8 mouse cellular contexts compared by ENCODE assay signal in genomic region chr11:121649900-121650299, GRCm38 (mm10). TPM values are rescaled to one million over a fixed set of nuclear protein-coding genes. Genes with fewer than 3 reads are reported as not detected.
DNase-seq lines count a peak whose midpoint lies in the region; ATAC-seq and TF ChIP-seq lines count a peak whose summit lies in the region.

No protein-coding gene starts in this region.

- WGBS in forebrain, postnatal 0 days = 78% methylated on average over 10 of the region's 10 CpGs
- WGBS in forebrain, embryonic 16.5 days = 80% methylated on average over 10 of the region's 10 CpGs
- WGBS in embryonic facial prominence, embryonic 10.5 days = 84% methylated on average over 10 of the region's 10 CpGs

- H3K36me3 ChIP-seq in forebrain, postnatal 0 days (ENCODE audit: insufficient read depth) = peaks cover 8% of the 10 kb centered on the region; the same call in 1 of the 2 replicates
- H3K36me3 ChIP-seq in forebrain, embryonic 16.5 days (ENCODE audit: control insufficient read depth, insufficient read depth) = no peaks in the 10 kb centered on the region
- H3K36me3 ChIP-seq in embryonic facial prominence, embryonic 10.5 days (replicated peaks) = 0 out of 2 replicates have a peak, but pooled peaks cover 3% of the 10 kb centered on the region

- ATAC-seq in forebrain, postnatal 0 days = no peak
- ATAC-seq in forebrain, embryonic 16.5 days = no peak
- ATAC-seq in inflammation-experienced regulatory T-cells, adult 6 months = no peak

- intact Hi-C loops in heart, postnatal 14 days (cut with DNase I) = loop anchor here (5.0 kb wide), 1 partner anchor 52 kb away; the partner anchor contains the start of gene Metrnl

- H3K27me3 ChIP-seq in forebrain, postnatal 0 days (ENCODE audit: insufficient read depth, low read length) = no peaks in the 10 kb centered on the region
- no peaks in the 10 kb centered on the region for H3K27me3 ChIP-seq in forebrain, embryonic 16.5 days (replicated peaks; ENCODE audit: control insufficient read depth, insufficient read depth, low read length)
- H3K27me3 ChIP-seq in embryonic facial prominence, embryonic 10.5 days (replicated peaks; ENCODE audit: low read depth, poor library complexity, severe bottlenecking) = no peaks in the 10 kb centered on the region

- no peak overlapping the region for H3K4me3 ChIP-seq in forebrain, postnatal 0 days (ENCODE audit: low read depth, low read length)
- no peak overlapping the region for H3K4me3 ChIP-seq in forebrain, embryonic 16.5 days (replicated peaks; ENCODE audit: low read length)
- no peak overlapping the region for H3K4me3 ChIP-seq in embryonic facial prominence, embryonic 10.5 days

- H3K27ac ChIP-seq in forebrain, postnatal 0 days (ENCODE audit: low read depth, low read length) = no peak overlapping the region
- H3K27ac ChIP-seq in forebrain, embryonic 16.5 days (ENCODE audit: low read length) = no peak overlapping the region
- H3K27ac ChIP-seq in embryonic facial prominence, embryonic 10.5 days (replicated peaks) = no peak overlapping the region

- no peaks in the 10 kb centered on the region for H3K9me3 ChIP-seq in forebrain, postnatal 0 days (ENCODE audit: low read length)
- H3K9me3 ChIP-seq in forebrain, embryonic 16.5 days (ENCODE audit: control insufficient read depth, low read length) = no peaks in the 10 kb centered on the region
- no peaks in the 10 kb centered on the region for H3K9me3 ChIP-seq in embryonic facial prominence, embryonic 10.5 days

- TF ChIP-seq CTCF in forebrain, postnatal 0 days (IDR thresholded peaks at IDR 0.05; ENCODE audit: low read depth) = 0 out of 2 replicates have a peak, but pooled peaks have one; percentile 8

- H3K4me2 ChIP-seq in forebrain, postnatal 0 days (ENCODE audit: low read depth) = no peak overlapping the region
- no peak overlapping the region for H3K4me2 ChIP-seq in forebrain, embryonic 16.5 days (ENCODE audit: low read length)

- H3K9ac ChIP-seq in forebrain, postnatal 0 days = no peak overlapping the region
- no peak overlapping the region for H3K9ac ChIP-seq in forebrain, embryonic 16.5 days (replicated peaks; ENCODE audit: low read depth, low read length)

- DNase-seq in forebrain, postnatal 0 days = no peak
- peak; percentile 33 to 49 for DNase-seq in right cerebral cortex, adult 2 months (ENCODE audit: low spot score in 2 of 2)
- DNase-seq in right cerebral cortex, postnatal 14 days = no peak
- DNase-seq in heart, postnatal 14 days = peak; percentile 61 to 70
- DNase-seq in ovary, postnatal 14 days (ENCODE audit: low spot score) = peak; percentile 25
- no peak for DNase-seq in embryonic facial prominence, embryonic 10.5 days (ENCODE audit: low spot score)

- no peaks in the 10 kb centered on the region for H3K4me1 ChIP-seq in forebrain, postnatal 0 days (ENCODE audit: insufficient read depth)
- H3K4me1 ChIP-seq in forebrain, embryonic 16.5 days (replicated peaks; ENCODE audit: control insufficient read depth, insufficient read depth, low read length) = no peaks in the 10 kb centered on the region
- H3K4me1 ChIP-seq in embryonic facial prominence, embryonic 10.5 days = peaks cover 9% of the 10 kb centered on the region; the same call in 1 of the 2 replicates

RNA-seq across cellular contexts. Expression of gene B3gntl1, which starts 23.1 kb away (rescaled TPM):
- 9.3 and 11.0 TPM in 2 replicates for total RNA-seq in forebrain, postnatal 0 days (2014; rRNA removed)
- polyA plus RNA-seq in forebrain, postnatal 0 days (2015; fragmentation: Nextera tagmentation; extraction: Ambion mirVana) = 5.1 and 6.1 TPM in 2 replicates
- 7.4 and 7.8 TPM in 2 replicates for polyA plus RNA-seq in forebrain, embryonic 16.5 days (2015; fragmentation: Nextera tagmentation; extraction: Ambion mirVana)
- 1 to 10 TPM; 3.6 to 4.7 TPM for total RNA-seq in heart, postnatal 14 days (2021)
- polyA plus RNA-seq in inflammation-experienced regulatory T-cells, adult 6 months (2017; shearing (Covaris generic)) = 10 to 100 TPM in 2 of 3 experiments, 1 to 10 TPM in 1; 6.4 to 12.1 (median 10.7) TPM
- 5.8 and 6.6 TPM in 2 replicates for polyA plus RNA-seq in embryonic facial prominence, embryonic 10.5 days (2016; fragmentation: Nextera tagmentation; extraction: Ambion mirVana)

RNA-seq across cellular contexts. Expression of gene Metrnl, which starts 51.4 kb away (rescaled TPM):
- 9.6 and 13.3 TPM in 2 replicates for total RNA-seq in forebrain, postnatal 0 days (2014; rRNA removed)
- polyA plus RNA-seq in forebrain, postnatal 0 days (2015; fragmentation: Nextera tagmentation; extraction: Ambion mirVana) = 8.2 and 9.3 TPM in 2 replicates
- 6.0 and 6.3 TPM in 2 replicates for polyA plus RNA-seq in forebrain, embryonic 16.5 days (2015; fragmentation: Nextera tagmentation; extraction: Ambion mirVana)
- total RNA-seq in heart, postnatal 14 days (2021) = 10 to 100 TPM; 20.4 to 22.7 TPM
- 1 to 10 TPM in 2 of 3 experiments, under 1 TPM in 1; 0.55 to 3.0 (median 2.1) TPM for polyA plus RNA-seq in inflammation-experienced regulatory T-cells, adult 6 months (2017; shearing (Covaris generic))
- 8.4 and 8.5 TPM in 2 replicates for polyA plus RNA-seq in embryonic facial prominence, embryonic 10.5 days (2016; fragmentation: Nextera tagmentation; extraction: Ambion mirVana)

Comparison
In these comparisons a context has a peak if more than half of its experiments do, and no peak if none do; other contexts are left out.
1. DNase-seq: peak in right cerebral cortex, adult 2 months (2 of 2), heart, postnatal 14 days (2 of 2) and ovary, postnatal 14 days (single experiment); none in forebrain, postnatal 0 days (single experiment), right cerebral cortex, postnatal 14 days (single experiment) and embryonic facial prominence, embryonic 10.5 days (single experiment).